Mouse (Mus musculus): ENCODE data around the gene Zfp575.
"Not testable (repeated sequence)": the region's sequence is repeated elsewhere in the genome, so short reads cannot be mapped to it uniquely, and the experiment has no call there.

Zfp575 gene

DNA sequence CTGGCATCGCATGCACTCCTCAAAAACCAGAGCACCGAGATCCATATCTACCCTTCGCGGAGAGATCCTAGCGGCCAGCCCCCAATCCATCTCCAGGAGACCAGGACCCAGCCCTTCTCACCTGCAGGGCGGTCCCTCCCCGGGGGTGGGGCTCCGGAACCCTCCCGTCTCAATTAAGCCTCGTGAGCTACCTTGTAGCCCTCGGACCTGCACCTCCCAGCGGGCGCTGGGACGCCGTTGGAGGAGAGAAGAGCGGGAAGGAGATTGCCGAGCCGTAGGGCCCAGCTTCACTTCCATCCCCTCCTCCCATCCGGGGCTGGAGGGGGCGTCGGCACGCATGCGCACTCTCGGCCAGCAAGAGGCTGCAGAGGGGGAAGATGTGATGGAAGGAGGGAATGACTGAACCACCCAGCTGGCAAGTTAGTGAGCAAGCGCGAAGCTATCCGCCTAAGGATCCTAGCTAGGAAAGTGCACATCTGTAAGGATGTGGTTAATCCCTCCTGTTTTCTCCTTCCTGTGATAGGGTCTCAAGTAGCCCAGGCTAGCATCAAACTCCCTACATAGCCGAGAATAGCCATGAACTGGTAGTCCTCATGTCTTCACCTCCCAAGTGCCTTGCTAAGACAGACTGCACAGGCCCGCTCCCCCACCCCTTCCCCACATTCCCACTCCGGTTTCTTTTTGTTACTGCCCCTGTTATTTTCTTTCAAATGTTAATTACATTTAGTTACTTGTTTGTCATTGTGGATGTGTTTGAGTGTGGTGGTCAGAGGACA is at the start of gene Zfp575, which contains the start of gene Ethe1:
Zfp575 (minus strand) TSS at position 312 of the 776 bp plus-strand sequence.
Ethe1 (plus strand) TSS at position 214 of the 776 bp plus-strand sequence.
- no peak for DNase-seq (ENCODE audit: low spot score in 2 of 2)

DNA sequence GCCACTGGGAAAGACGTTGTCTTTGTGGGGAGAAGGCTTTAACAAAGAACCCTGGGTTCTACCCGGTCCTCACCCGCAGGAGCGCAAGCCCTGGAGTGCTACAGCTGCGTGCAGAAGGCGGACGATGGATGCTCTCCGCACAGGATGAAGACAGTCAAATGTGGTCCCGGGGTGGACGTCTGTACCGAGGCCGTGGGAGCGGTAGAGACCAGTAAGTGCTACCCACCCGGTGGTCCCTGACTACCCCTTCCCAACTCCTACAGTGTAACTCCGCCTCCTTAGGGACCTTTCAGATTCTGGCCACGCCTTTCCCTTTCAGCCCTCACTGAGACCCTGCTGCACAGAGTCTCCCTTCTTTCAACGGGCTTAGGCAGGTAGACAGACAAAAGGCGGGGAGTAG is 49.6 kb upstream of the Zfp575 start:
- no peak for DNase-seq (ENCODE audit: low spot score in 2 of 2)

DNA sequence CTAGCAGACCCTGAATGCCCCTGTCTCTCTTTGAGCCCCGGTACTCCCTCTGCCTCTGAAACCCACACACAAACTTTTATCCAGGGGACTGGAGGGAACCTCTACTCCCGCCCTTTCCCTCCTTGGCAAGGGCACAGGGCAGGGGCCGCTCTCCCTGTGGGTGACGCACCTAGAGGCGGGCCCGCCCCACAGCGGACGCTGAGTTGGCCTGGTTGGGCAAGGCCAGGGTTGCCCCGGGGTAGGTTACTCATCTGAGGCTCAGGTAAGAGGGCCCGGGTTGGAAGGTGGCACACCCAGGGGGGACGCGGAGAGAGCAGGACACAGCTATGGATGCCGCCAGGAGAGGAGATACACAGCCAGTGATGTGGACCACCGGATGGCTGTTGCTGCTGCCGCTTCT is 48.8 kb upstream of the Zfp575 start, which contains the start of gene Lypd3:
Lypd3 (plus strand) TSS at position 287 of the 400 bp plus-strand sequence.
- DNase-seq (ENCODE audit: low spot score in 2 of 2): no peak

DNA sequence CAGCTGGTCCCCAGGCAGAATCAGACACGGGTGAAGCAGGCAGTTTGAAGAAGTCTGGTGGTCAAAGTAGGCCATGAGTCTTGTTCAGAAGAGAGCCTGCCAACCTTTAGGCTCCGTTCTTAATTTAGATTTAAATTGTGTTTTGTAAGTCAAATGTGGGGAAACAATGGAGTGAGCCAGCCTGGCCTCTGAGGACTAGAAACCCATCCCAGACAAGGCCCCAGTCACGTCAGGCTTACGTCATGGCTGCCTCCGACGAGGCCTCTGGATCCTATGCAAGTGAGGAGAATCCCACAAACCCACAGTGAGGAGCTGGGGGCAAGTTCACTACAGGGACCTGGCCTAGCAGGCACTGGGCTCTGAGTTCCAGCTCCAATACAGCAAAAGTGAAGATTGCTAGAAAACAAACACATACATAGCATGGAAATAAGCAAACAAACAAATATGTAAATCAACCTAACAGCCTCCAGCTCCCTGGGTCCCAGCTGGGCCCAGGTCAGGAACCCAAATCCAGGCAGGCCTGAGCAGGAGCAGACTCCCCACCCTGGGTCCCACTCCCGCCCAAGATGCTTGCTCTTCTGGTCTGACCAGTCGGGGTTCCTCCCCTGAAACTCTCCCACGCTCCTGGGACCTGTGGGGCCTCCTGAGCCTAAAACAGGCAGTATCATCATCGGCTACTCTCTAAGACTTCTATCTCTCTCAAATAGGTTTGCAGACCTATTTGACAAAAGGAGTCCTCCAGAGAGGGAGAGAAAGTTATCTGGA is 42.9 kb upstream of the Zfp575 start:
- DNase-seq (ENCODE audit: low spot score in 2 of 2): no peak

DNA sequence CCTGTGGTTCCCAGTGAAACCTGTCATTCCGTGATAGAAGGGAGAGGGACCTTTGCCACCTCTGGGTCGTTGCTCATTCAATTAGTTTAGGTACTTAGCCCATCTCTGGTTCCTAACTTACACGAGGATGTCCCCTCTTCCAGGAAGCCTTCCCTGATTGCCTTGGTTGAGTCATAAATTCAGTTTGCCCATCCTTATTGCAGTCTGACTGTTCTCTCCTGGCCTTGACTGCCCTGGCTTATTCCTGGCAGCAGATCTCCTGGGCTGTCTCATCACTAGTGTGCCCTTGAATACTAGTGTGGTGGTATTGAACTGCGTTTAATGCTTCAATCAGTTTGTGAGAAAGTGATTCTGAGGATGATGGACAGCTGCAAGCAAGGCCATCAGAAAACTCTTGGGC is 42.2 kb upstream of the Zfp575 start:
- DNase-seq (ENCODE audit: low spot score in 2 of 2): no peak

DNA sequence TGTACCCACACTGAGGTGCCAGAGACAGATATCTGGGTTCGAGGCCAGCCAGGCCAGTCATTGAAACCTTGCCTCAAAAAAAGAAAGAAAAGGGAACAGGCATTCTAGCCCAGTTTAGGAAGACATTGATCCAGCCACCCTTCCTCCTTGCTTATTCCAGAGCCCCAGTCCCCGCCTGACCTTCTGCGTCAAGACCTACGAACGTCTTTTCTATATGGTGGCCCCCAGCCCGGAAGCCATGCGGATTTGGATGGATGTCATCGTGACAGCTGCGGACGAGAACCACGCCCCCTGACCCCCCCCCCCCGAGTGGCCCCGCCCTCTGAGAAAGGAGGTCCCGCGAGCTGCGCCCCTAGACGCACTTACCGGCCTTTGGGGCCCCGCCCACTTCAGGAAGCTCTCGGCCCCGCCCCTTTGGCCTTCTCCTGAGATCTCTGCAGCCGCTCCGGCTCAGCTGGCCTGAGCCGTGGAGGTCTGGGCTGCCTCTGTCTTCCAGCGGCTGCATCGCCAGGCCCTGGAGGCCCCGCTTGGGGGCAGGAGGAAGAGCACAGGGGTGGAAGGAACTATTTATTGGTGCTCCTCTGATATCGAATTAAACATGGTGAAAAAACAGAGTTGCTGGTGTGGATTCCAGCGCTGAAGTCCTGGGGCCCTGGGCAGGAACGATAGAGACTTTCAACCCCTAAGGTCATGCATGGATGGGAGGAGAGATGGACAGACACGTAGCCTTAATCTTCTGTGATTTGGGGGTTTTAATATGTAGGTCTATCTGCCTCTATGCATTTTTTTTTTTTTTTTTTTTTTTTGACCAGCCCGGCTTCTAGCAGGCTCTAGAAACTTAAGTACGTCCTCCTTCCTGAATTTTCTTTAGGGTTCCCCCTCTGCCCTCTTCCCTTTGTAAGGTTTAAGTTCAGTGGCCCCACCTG is 41.5 kb upstream of the Zfp575 start:
- DNase-seq (ENCODE audit: low spot score in 2 of 2): peak; percentile 72 to 80

DNA sequence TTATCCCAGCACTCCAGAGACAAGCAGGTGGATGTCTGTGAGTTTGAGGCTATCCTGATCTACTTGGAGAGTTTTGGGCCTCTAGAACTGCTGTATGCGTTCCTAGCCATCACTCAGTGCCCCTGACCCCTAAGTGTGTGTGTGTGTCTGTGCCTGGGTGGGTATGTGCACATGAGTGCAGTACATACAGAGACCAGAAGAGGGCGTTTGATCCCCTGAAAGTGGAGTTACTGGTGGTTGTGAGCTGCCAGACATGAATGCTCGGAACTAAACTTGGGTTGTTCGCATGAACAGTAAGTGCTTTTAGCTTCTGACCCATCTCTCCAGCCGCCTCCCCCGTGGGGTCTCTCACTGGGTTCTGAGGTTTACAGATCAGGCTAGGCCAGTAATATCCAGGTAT is 35.5 kb upstream of the Zfp575 start:
- DNase-seq (ENCODE audit: low spot score in 2 of 2): no peak

DNA sequence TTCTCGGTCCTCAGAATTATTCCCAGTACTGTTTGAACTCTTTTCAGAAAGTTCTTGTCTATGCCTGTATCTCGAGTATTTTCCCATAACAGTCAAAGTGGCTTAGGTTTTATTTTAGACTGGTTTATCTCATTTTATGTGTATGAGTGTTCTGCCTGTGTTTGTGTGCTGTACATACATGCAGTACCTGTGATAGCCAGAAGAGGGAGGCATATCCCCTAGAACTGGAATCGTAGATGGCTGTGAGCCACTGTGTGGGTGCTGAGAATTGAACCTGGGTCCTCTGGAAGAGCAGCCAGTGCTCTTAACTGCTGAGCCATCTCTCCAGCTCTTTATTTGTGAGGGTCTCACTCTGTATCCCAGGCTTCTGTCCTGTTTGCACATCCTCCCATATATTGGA is 33.8 kb upstream of the Zfp575 start:
- no peak for DNase-seq (ENCODE audit: low spot score in 2 of 2)

DNA sequence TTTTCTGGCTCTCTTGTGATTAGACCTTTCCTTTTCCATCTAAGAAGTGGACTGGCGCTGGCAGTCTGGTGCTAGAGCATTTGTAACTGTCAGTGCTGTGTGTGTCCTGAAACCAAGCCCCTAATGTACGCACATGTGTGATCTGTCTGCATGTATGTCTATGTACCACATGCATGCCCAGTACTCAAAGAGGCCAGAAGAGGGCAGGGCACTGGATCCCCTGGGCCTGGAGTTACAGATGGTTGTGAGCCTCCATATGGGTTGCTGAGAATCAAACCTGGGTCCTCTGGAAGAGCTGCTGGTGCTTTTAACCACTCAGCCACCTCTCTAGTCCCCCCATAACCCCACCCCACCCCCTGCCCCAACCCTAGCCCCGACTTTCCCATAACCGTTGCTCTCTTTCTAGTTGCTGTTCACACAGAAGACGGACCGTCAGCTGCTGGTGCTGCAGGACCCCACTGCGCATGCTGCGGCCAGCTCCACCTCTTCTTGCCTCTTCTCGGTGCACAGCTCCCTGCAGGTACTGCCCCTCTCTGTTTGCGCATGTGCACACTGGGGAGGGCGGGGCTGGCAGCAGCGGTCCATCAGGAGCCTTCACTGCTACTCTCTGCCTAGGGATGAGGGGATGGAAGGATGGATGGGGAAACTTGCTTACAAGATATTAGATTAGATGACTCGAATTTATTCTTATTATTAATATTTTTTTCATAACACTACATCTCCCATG is 32.4 kb upstream of the Zfp575 start:
- DNase-seq (ENCODE audit: low spot score in 2 of 2): no peak

DNA sequence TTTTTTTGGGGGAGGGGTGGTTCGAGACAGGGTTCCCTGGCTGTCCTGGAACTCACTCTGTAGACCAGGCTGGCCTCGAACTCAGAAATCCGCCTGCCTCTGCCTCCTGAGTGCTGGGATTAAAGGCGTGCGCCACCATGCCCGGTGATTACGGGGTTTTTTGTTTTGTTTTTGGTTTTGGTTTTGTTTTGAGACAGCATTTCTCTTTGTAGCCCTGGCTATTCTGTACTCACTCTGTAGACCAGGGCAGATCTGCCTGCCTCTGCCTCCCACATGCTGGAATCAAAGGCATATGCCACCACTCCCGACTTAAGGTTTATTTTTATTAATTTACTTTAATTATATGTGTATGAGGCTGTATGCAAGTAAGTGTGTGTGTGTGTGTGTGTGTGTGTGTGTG is 30.9 kb upstream of the Zfp575 start:
- not testable (repeated sequence) for DNase-seq (ENCODE audit: low spot score in 2 of 2)

DNA sequence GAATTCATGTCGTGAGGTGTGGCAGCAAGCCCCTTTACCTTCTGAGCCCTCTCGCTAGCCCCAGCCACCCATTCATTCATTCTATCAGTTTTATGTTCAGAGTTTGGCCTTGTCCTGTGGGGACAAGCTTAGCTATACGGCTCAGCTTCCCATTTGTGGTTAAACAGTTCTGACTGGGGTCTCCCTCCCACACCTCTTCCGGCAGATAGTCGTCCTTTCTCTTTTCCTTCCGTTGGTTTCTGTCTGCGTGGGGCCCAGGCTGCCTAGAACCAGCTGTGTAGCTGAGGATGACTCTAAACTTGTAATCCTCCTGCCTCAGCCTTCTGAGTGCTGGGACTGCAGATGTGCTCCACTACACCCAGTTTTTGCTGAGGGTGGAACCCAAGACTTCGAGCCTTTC is 30.3 kb upstream of the Zfp575 start:
- no peak for DNase-seq (ENCODE audit: low spot score in 2 of 2)

DNA sequence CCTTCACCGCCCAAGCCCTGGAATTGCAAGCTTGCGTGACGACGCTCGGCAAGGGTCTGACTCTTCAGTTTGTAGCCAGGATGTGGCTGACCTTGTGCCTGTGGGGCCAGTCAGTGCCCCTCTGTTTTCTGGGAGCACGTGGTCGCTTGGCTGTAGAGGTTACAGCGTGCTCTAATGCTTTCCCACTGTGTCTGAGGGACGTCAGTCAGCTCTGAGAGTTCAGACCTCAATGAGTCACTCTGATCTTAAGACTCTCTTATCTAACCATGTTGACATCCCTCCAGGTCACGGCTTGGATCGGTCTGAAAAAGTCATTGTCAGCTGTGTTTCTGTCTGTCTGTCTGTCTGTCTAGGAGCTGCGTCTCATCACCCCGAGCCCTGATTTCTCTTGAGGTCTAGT is 27.4 kb upstream of the Zfp575 start:
- no peak for DNase-seq (ENCODE audit: low spot score in 2 of 2)

DNA sequence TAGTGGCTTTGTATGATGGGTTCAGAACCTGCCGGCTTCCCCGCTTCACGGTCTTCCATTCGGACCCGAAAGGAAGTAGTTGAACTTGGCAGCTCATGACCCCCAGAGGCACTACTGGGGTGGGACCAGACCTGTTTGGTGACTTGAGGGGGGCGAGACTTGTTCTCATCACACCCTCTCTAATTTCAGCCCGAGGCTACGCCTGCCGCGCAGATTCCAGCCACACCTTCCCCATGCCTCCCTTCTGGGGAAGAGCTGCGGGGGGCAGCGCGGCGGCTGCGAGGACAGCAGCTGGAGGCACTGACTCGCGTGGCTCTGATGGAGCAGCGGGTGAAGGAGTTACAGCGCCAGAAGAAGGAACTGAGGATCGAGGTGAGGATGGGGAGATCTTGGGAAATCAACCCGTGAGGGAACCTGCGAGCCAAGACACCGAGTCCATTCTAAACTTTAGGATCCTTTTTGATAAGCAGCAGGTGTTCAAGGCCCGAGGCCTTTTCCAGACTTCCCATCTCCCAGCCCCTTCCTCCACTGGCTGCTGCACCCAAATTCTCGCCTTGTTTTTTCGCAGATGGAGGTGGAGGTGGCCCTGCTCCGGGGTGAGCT is 25.0 kb upstream of the Zfp575 start:
- DNase-seq (ENCODE audit: low spot score in 2 of 2): no peak

DNA sequence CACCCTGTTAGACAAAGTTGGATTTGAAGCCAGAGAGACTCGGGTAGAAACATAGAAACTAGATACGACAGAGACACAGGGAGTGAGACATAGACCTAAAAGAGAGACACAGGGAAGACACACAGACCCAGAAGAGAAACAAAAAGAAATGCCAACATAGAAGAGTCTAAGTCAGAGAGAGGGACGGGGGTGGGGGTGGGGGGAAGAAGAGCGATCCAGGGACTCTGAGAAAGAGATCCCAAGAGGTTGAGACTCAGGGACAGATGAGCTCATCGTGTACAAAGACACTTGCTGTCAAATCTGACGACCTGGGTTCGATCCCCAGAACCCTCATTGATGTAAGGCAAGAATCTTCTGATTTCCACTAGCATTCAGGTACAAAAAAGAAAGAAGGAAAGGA is 24.3 kb upstream of the Zfp575 start:
- no peak for DNase-seq (ENCODE audit: low spot score in 2 of 2)

DNA sequence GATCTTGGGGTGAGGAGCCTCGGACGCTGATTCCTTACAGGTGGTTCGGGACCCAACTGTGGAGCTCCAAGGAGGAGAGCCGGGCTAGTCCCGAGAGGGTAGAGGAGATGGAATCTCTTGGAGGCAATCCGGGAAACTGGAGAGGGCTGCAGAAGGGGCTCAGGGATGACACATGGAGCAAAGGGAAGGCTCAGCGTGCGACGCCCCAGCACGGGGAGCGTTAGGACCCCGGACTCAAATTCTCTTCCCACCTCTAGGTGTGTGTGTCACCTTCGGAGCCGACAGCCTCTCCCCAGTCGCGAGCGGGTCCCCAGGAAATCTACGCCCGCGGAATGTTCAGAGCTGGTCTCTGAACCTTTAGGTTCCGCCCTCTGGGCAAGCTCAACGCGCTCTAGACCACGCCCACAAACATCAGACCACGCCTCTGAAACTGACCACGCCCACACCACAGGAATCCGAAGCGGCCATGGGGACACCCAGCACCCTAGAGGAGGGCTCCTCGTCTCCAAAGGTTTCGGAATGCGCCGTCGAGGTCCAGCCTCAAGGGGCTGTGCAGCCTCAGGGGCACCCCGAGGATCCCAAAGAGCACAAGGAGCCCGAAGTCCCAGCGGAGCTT is 23.5 kb upstream of the Zfp575 start:
- DNase-seq (ENCODE audit: low spot score in 2 of 2): peak; percentile 94 to 95

DNA sequence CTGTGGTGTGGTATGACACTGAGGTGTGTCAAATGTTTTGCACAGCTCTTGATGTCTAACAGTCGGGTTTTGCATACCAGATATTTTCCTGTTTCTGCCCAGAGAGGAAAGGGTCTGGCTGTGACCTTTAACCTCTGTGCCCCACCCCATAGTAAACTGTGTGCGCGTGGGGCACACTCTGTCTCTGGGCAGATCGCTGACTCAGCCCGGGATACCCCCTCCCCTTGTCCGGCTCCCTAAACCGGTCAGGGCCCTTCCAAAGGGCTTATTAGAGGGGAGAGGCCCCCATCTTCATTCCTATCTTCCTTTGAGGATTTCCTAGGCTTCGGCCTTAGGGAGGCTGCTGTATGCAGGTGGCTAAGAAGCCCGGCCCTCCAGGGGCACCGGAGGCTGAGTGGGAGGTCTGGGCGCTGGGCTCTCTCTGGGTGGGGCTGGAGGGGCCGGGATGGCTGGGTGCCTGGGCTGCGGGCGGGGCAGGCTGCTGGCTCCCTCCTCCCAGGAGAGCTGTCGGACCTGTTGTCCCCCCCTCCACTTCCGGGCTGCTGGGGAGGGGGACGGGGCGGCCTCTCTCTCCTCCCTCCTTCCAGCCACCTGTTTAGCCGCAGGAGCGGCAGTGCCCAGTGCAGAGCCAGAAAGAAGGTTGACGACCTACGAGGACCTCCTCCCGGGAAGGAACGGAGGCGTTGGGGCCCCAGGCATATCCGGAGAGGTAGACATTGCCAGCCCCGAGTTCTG is 22.9 kb upstream of the Zfp575 start, which contains the start of gene Phldb3:
Phldb3 (plus strand) TSS at position 620 of the 735 bp plus-strand sequence.
- peak; percentile 32 to 38 for DNase-seq (ENCODE audit: low spot score in 2 of 2)

DNA sequence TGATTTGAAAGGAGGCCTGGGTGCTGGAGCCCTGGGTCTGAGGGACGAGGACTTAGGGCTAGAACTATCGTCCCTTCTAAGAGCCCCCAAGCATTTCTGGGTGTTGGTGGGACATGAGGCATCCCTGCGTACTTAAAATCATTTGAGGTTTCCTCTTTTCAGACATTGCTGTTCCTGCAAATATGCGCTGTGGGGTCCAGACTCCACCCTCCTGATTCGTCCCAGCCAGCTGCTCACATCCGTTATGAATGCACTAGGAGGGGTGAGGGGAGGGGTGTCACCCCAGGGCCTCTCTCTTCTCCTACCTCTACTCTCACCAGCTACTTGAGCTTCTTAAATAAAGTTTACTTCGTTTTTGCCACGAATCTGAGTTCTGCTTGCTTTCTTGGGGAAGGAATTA is 21.1 kb upstream of the Zfp575 start:
- DNase-seq (ENCODE audit: low spot score in 2 of 2): no peak

DNA sequence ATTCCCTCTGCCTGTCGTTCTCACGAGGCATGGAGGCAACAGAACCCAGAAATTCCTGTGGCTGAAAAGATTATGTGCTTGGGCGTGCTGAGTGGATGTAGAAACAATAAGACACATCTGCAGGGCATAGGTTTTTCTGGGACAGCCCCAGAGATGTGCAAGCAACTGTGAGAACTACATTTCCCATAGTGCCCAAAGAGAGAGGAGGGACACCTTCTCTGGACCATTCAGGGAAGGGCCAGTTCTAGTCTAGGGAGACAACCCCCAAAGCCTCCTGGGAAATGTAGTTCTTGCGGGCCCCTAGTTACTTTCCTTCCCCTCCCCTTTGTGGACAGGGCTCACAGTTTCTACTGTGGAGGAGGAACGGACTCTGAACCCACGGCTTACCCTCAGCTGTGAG is 20.6 kb upstream of the Zfp575 start:
- peak; percentile 70 to 80 for DNase-seq (ENCODE audit: low spot score in 2 of 2)

DNA sequence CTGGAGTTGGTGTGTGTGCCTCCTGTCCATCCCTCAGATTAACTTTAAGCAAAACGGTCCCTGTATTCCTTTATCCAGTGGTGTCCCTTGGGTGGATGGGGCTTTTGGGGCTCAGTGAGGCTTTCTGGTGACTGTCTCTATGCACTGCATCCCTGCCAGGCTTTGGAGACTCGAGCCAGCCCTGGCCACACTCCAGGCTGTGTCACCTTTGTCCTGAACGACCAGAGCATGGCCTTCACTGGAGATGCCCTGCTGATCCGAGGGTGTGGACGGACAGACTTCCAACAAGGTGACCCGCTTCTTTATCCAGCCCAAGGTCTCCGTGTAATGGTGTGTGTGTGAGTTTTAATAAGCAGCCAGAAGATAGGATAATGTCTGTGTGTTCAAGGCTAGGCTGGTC is 18.6 kb upstream of the Zfp575 start:
- no peak for DNase-seq (ENCODE audit: low spot score in 2 of 2)

DNA sequence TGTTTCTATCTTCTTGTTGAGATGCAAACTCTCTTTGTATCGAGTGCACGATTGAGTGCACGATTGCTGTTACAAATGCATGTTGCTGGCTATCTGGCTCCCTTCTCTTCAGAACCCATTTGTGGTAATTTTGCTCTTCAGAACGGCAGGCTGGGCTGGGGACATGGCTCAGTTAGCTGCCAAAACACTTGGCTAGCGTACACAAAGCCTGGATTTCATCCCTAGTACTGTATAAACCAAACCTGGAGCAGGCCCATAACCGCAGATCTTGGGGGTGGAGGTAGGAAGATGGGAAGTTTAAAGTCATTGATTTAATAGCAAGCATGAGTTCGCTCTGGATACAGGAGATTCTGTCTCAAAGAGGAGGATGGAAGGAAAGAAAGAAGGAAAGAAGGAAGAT is 18.1 kb upstream of the Zfp575 start:
- no peak for DNase-seq (ENCODE audit: low spot score in 2 of 2)

Measured in natural killer cell, adult 2 months (primary cell).